Mouse (Mus musculus): ENCODE measurements around the gene Nmu. TPM values are rescaled to one million over a fixed set of nuclear protein-coding genes. Genes with fewer than 3 reads are reported as not detected.

The Nmu gene
- total RNA-seq, 2 experiments from 2014 or later = not detected

DNA sequence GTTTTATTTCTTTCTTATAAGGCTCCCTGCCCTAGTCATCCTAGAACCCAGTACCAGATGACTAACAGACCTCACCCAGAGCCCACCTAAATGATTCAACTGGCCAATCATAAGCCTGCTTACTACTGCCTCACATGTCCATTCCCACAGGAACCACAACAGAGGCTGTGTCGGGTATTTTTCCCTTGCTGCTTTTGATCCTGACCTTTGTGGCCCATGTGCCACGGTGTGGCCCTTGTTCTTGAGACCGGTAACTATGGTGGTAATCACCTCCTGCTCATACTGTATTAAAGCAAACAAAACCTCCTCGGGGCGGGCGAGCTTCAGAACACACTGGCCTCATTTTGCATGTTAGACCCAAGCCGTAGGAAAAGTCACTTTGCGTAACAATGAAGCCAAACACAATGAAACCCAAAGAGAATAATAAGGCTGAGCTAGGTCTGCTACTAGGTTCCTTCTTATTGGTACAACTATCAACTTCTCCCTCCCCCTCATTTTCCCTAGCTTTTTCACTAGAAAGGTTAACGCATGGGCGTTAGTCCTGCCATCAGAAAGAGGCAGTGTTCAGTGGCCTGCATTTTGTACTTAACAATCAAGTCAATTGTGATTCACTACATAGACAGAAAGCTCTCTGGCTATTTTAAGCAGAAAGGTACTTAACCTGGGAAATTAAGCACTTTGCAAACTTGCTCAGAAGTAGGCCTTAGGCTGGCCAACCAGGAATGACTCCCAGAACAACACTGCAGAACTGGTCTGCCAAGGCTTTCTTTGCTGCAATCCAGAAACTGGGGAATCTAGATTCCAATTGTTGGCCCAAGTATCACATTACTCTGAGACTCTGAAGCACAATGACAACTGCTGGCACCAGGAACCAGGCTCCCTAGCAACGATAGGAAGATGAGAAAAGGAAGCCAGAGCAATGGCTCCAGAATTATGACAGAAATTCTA, 42.1 kb downstream of the Nmu start:
- DNase-seq (ENCODE audit: low spot score in 2 of 2) = no peak

DNA sequence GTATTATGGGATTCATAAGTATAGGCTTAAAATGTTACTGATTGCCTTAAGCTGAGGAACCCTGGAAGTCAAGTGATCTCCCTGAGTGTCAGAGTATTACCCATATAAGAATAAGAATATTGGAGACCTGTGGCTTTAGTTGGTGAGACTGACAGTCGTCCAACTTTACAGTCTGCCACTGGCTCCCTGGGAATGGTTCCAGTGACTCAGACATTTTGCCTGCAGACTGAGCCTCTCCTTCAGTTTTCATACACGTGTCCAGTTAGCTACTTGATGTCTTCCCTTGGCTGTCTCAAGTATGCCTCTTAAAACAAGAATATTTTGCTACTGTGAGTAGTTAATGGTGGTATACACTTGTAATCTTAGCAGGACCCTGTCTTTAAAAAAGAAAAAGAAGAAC, 55.4 kb downstream of the Nmu start:
- DNase-seq (ENCODE audit: low spot score in 2 of 2) = no peak

DNA sequence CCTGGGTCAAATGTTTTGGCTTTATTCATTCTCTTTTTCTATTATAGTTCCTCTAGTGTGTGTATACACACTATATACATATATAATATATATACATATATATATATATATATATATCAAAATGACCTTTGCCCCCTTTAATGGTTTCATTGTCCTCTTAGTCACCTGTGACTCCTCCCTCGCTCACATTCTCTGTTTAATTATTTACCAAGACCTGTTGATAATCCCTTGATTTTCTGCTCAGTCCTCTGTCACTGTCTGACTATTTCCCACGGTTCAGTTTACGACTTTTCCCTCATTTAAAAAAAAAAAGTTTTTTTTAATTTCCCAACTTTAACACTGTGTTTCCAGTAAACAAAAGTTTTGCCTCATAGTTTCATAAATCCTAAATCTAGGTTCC, 57.3 kb downstream of the Nmu start:
- DNase-seq (ENCODE audit: low spot score in 2 of 2) = no peak

DNA sequence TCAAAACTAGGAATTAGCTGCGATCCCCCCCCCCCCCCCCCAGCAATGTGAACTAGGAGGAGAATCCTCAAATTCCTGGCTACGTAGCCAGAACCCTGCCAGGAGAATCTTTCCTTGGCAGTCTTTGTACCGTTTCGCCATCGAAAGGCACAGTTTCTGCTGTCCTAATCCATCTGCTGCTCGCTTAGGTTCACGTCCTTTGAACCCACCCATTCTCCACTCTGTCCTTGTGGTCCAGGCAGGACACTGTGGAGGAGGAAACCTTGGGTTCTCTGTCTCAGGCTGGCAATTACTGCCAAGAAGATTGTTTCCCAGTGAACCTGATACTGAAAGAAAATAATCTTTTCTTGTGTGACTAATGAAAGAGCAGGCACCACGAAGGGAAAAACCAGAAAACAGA, 58.0 kb downstream of the Nmu start:
- no peak for DNase-seq (ENCODE audit: low spot score in 2 of 2)

DNA sequence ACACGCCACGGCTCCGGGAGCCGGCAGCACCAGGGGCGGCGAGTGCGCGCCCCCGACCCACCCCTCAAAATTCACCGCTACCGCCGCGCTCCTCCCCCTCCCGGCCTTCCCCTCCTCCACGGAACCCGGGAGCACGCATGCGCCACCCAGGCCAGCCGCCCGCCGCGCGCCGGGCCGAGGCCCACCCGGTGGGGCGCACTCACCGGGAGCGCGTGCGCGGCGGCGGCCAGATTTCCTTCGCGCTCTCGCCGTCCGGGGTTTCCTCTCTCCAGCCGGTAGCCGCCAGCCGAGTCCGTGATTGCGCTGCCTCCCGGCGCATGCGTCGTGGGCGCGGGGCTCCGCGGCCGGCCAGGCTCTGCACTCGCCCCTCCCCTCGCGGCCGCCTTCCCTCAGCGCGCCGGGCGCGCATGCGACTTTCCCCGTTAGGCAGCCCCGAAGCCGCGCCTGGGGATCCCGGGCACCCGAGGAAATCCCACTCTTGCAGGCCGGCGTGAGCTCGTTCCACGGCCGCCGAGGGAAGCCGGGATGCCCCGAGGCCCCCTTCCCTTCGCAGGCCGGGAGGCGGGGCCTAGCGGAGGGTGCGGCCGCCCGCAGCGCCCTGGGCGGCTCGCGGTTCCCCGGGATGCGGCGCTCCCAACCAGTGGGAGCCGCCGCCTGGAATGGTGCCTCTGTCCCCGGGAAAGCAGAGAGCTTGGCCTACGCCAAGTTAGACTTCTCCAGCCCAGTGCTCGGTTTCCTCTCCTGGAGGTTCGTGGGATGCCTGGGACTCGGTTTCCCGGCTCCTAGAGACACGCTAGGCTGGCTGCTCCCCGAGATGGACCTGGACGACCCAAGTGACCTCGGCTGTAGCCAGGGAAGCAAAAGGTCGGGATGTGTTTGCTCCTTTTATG, 58.9 kb downstream of the Nmu start, which contains the start of gene Clock:
Gene Clock, minus strand, starts transcription at position 341 of the 890 bp plus-strand sequence.
- peak; percentile 91 for DNase-seq (ENCODE audit: low spot score in 2 of 2)

DNA sequence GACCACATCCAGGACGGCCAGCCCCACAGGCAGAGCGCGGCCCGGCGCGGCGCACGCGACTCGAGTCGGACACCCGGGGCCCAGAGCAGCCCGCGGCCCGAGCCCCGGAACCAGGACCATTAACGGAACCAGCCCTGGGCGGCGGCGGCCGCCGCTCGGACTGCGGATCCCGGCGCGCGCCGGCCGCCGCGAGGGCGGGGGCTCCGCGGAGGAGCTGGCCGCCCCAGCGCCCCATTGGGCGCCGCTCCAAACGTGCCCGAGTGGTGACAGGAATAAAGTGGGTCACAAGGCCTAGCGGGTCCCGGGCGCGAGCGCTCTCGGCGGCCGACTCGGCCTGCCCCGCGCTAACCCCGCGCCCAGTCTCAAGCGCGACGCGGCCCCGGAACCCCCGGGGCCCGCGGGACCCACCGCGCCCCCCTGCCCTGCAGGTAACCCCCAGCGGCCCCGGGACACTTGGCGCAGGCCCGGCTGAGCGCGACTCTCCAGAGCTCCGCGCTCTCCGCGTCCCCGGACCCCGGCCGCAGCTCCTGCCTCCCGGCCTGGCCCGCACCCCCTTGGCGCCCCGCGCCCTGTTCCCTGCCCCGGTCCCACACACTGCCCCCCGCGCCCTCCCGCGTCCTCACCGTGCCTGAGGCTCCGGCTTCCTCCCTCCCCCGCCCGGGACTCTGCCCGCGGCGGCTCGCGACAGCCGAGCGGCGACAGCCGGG, 59.7 kb downstream of the Nmu start:
- DNase-seq (ENCODE audit: low spot score in 2 of 2) = peak; percentile 82 to 87

DNA sequence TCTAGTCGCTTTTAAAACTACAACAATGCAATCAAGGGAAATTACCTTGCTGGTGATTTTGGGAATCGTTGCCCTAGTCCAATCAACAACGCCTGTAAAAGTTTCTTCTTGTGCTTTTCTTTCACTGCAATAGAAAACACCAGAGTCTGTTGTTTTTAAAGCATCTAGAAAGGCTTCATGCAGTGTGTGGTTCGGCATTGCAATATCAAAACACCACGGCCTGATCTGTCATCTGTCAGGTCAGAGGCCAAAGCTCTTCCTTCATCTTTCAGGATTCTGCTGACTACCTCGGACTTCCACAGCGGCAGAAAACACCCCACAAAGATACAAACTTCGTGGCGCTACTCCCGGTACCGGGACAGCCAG, 60.2 kb downstream of the Nmu start:
- no peak for DNase-seq (ENCODE audit: low spot score in 2 of 2)

DNA sequence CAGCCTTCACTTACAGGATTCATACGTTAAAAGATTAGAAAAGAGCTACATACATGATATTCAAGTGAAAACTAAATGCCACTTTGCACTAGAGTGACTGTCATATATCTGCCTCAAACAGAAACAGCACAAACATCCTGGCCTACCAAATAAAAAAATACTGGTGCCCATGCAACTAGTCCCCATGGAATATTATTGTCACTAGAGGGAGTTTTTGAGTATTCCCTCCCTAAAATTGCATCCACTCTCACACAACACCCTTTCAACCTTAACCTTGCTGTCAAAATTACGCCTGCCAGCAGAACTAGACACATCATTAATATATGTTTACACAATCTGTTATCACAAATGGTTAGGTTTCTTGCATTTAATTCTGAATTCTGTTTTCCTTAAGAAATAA, 61.6 kb downstream of the Nmu start:
- DNase-seq (ENCODE audit: low spot score in 2 of 2) = no peak

DNA sequence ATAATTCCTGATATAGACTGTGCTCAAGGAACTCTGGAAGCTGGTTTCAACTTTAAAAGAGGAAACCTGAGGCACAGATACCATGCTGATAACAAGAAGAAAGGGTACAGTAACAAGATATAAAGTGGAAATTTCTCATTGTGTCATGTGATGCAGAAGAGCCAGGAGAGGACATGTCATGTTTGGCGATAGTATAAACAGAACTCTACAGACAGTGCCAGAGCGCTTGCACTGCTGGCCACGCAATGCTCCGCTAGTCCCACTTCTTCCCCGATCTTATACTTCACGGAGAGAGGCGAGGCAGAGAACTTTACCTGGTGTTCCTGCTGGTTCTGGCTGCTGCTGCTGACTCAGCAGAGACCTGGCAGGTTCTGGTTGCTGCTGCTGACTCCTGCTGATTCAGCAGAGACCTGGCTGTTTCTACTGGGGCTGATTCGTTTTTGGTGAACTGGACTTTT, 74.3 kb downstream of the Nmu start:
- no peak for DNase-seq (ENCODE audit: low spot score in 2 of 2)

DNA sequence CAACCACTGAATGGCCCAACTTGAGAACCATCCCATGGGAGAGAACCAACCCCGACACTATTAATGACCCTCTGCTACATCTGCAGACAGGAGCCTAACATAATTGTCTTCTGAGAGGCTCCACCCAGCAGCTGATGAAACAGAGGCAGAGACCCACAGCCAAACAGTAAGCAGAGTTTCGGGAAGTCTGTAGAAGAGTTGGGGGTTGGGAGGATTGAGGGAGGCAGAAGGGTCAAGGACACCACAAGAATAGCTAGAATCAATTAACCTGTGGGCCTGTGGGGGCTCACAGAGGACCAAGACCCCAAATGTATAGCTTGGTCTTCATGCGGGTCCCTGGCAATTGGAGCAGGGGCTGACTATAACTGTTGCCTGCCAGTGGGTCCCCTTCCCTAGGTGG, 75.3 kb downstream of the Nmu start:
- no peak for DNase-seq (ENCODE audit: low spot score in 2 of 2)

DNA sequence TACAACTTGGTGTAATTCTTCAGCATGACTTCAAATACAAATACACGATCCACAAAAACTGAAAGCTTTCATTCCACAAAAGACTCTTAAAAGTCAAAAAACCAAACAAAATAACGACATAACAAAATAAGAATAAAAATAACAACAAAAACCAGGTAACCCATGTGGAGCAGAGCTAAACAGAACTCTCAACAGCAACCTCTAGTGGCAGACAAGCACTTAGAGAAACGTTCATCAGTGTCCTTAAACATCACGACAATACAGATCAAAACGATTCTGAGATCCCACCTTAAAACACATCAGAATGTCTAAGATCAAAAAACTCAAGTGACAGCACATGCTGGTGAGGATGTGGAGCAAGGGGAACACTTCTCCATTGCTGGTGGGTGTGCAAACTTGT, 76.5 kb downstream of the Nmu start:
- no peak for DNase-seq (ENCODE audit: low spot score in 2 of 2)

DNA sequence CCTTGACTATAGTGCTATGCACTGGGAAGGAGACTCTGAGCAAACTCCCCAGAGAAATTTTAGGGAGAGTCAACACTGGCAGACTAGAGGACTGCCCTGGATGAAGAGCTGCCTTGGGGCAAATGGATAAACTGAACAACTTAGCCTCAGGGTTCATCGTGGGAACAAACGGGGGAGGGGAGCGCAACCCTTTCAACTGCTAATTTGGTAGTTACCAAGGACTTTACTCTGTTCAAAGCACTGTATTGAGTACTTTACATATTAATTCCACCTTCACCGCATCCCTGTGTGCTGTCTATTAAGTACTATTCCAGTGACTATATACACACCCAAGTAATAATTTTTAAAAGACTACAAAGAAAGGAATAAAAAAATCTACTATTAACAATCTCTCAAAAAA, 77.9 kb downstream of the Nmu start:
- DNase-seq (ENCODE audit: low spot score in 2 of 2) = no peak

DNA sequence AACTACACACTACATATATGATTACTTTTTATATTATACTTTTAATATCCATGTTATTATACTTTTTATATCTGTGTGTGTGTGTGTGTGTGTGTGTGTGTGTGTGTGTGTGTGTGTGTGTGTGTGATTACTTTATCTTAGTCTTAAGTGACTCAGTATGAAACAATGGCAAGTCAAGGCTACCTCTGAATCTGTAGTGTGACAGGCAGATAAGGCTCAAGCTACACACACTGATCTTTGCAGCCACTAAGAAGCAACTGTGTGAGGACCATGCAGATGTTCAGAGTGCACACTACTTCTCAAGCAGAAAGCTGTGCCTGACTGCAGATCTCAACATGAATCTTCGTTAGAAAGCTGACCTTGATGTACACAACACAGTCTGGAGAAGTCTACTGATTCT, 79.7 kb downstream of the Nmu start:
- no peak for DNase-seq (ENCODE audit: low spot score in 2 of 2)

Other genes starting within 250 kb of the Nmu start
- gene Srd5a3, start 223.5 kb downstream of the Nmu start, total RNA-seq (2021) = 10 to 100 TPM; 17.3 to 22.2 TPM
- gene Tmem165, start 179.9 kb downstream of the Nmu start, total RNA-seq (2021) = 10 to 100 TPM; 28.4 to 34.4 TPM
- gene Clock, start 59.0 kb downstream of the Nmu start, total RNA-seq (2021) = 10 to 100 TPM; 48.8 to 54.2 TPM
- gene Pdcl2, start 32.6 kb downstream of the Nmu start, total RNA-seq (2021) = not detected
- not detected for gene Gm7271, start 120.3 kb upstream of the Nmu start, total RNA-seq (2021)
- 10 to 100 TPM; 36.2 to 42.2 TPM for gene Exoc1, start 165.5 kb upstream of the Nmu start, total RNA-seq (2021)
- gene Cep135, start 224.9 kb upstream of the Nmu start, total RNA-seq (2021) = 1 to 10 TPM; 3.5 to 3.6 TPM